In genomic region chr10:86303495-86303876, GRCm38 (mm10) we compare ENCODE assay signal across 9 mouse cellular contexts. TPM values are rescaled to one million over a fixed set of nuclear protein-coding genes. Genes with fewer than 3 reads are reported as not detected.
A peak's percentile ranks its signal among the peaks of the same experiment; 100 is the strongest.
DNase-seq lines count a peak whose midpoint lies in the region; ATAC-seq lines count a peak whose summit lies in the region.
"Had no signal": no experiment of that assay in that cellular context is flagged by ENCODE, and none has a peak within 500 bp of the region (broad histone marks: within the 10 kb centered on the region; RNA-seq: fewer than 3 reads in every experiment).

No protein-coding gene starts in this region.

- no peak overlapping the region for H3K27ac ChIP-seq in heart, embryonic 10.5 days
- H3K27ac ChIP-seq in hindbrain, embryonic 14.5 days: no peak overlapping the region
- H3K27ac ChIP-seq in neural tube, embryonic 14.5 days (ENCODE audit: low read depth, low read length): no peak overlapping the region

- WGBS in heart, embryonic 10.5 days: 54% methylated on average over 2 of the region's 2 CpGs
- WGBS in hindbrain, embryonic 14.5 days: 60% methylated on average over 2 of the region's 2 CpGs
- WGBS in neural tube, embryonic 14.5 days: 57% methylated on average over 2 of the region's 2 CpGs

- peak overlapping the region; percentile 98 for H3K4me2 ChIP-seq in hindbrain, embryonic 14.5 days (replicated peaks)
- peak overlapping the region; percentile 96; the same call in 1 of the 2 replicates for H3K4me2 ChIP-seq in neural tube, embryonic 14.5 days (ENCODE audit: low read depth, low read length)

- 0 out of 2 replicates have a peak, but pooled peaks cover 2% of the 10 kb centered on the region for H3K27me3 ChIP-seq in heart, embryonic 10.5 days (ENCODE audit: insufficient read depth, poor library complexity, severe bottlenecking)
- H3K27me3 ChIP-seq in megakaryocyte, embryonic 14.5 days (replicated peaks): peaks cover 30% of the 10 kb centered on the region
- H3K27me3 ChIP-seq in hindbrain, embryonic 14.5 days (ENCODE audit: control insufficient read depth, insufficient read depth, low read length): peaks cover 13% of the 10 kb centered on the region
- peaks cover 7% of the 10 kb centered on the region; the same call in 1 of the 2 replicates for H3K27me3 ChIP-seq in neural tube, embryonic 14.5 days (ENCODE audit: control insufficient read depth, insufficient read depth, low read length)

- no peak for ATAC-seq in megakaryocyte, adult 5-6 weeks (ENCODE audit: poor library complexity, severe bottlenecking)
- ATAC-seq in hindbrain, embryonic 14.5 days (ENCODE audit: low FRiP score): no peak
- no peak for ATAC-seq in neural tube, embryonic 14.5 days (ENCODE audit: low read depth)
- ATAC-seq: CD4-positive, CD25-positive, alpha-beta regulatory T cell, adult 4 months had no signal

- peak overlapping the region; percentile 83; the same call in 1 of the 2 replicates for H3K4me3 ChIP-seq in heart, embryonic 10.5 days
- peak overlapping the region; percentile 64 for H3K4me3 ChIP-seq in megakaryocyte, embryonic 14.5 days (replicated peaks)
- no peak overlapping the region for H3K4me3 ChIP-seq in hindbrain, embryonic 14.5 days (replicated peaks; ENCODE audit: low read length)
- H3K4me3 ChIP-seq in neural tube, embryonic 14.5 days (ENCODE audit: low read depth, low read length): no peak overlapping the region

- no peaks in the 10 kb centered on the region for H3K9me3 ChIP-seq in heart, embryonic 10.5 days
- H3K9me3 ChIP-seq in megakaryocyte, embryonic 14.5 days: no peaks in the 10 kb centered on the region
- H3K9me3 ChIP-seq in hindbrain, embryonic 14.5 days (ENCODE audit: control insufficient read depth, low read length): no peaks in the 10 kb centered on the region
- H3K9me3 ChIP-seq in neural tube, embryonic 14.5 days (ENCODE audit: control insufficient read depth, low read length): no peaks in the 10 kb centered on the region

- DNase-seq in heart, embryonic 10.5 days (ENCODE audit: low spot score): no peak
- DNase-seq in heart, adult 9 months (ENCODE audit: low spot score in 2 of 2): no peak
- no peak for DNase-seq in hindbrain, embryonic 14.5 days (ENCODE audit: low spot score)
- no peak for DNase-seq in adrenal gland, postnatal 10 days
- no peak for DNase-seq in kidney, postnatal 4 days

- peaks cover 30% of the 10 kb centered on the region for H3K4me1 ChIP-seq in heart, embryonic 10.5 days
- peaks cover 68% of the 10 kb centered on the region for H3K4me1 ChIP-seq in megakaryocyte, embryonic 14.5 days
- peaks cover 31% of the 10 kb centered on the region for H3K4me1 ChIP-seq in hindbrain, embryonic 14.5 days (replicated peaks; ENCODE audit: control insufficient read depth, insufficient read depth, low read length)
- peaks cover 16% of the 10 kb centered on the region; the same call in 1 of the 2 replicates for H3K4me1 ChIP-seq in neural tube, embryonic 14.5 days (ENCODE audit: control insufficient read depth, insufficient read depth, low read length)

- no peak overlapping the region for H3K9ac ChIP-seq in hindbrain, embryonic 14.5 days
- H3K9ac ChIP-seq in neural tube, embryonic 14.5 days (replicated peaks; ENCODE audit: low read depth, low read length): no peak overlapping the region

- peaks cover 10% of the 10 kb centered on the region; the same call in 1 of the 2 replicates for H3K36me3 ChIP-seq in heart, embryonic 10.5 days
- H3K36me3 ChIP-seq in megakaryocyte, embryonic 14.5 days (replicated peaks; ENCODE audit: low read length): peaks cover 28% of the 10 kb centered on the region
- H3K36me3 ChIP-seq in hindbrain, embryonic 14.5 days (replicated peaks; ENCODE audit: control insufficient read depth, insufficient read depth): no peaks in the 10 kb centered on the region
- H3K36me3 ChIP-seq in neural tube, embryonic 14.5 days (ENCODE audit: control insufficient read depth, insufficient read depth, low read length): no peaks in the 10 kb centered on the region

RNA-seq across cellular contexts. Expression of gene Timp3, which starts 3.3 kb away (rescaled TPM):
- polyA plus RNA-seq in heart, embryonic 10.5 days (2016; fragmentation: Nextera tagmentation; extraction: Ambion mirVana): 44.7 and 47.2 TPM in 2 replicates
- 18.9 and 27.4 TPM in 2 replicates for polyA plus RNA-seq in megakaryocyte, embryonic 14.5 days (2012; ENCODE audit: insufficient read depth, low replicate concordance)
- 0.04 TPM in 1 of 2 replicates, not detected in the other for total RNA-seq in megakaryocyte, adult 5-6 weeks (2015)
- total RNA-seq in megakaryocyte, adult 5-6 weeks (2017): 0.08 and 0.44 TPM in 2 replicates
- 42.5 and 45.1 TPM in 2 replicates for polyA plus RNA-seq in hindbrain, embryonic 14.5 days (2014; fragmentation: Nextera tagmentation; extraction: Ambion mirVana)
- 45.0 and 57.8 TPM in 2 replicates for polyA plus RNA-seq in neural tube, embryonic 14.5 days (2014; fragmentation: Nextera tagmentation; extraction: Ambion mirVana)
- 100 to 1,000 TPM; 209 to 211 TPM for total RNA-seq in adrenal gland, postnatal 10 days (2021)
- polyA plus RNA-seq: CD4-positive, CD25-positive, alpha-beta regulatory T cell, adult 4 months had no signal

Comparison
In these comparisons a context has a peak if more than half of its experiments do, and no peak if none do; other contexts are left out.
1. H3K4me3 ChIP-seq: peak in heart, embryonic 10.5 days (single experiment) and megakaryocyte, embryonic 14.5 days (single experiment); none in hindbrain, embryonic 14.5 days (single experiment) and neural tube, embryonic 14.5 days (single experiment).